Mouse (Mus musculus): Measurements from ENCODE around the gene Ifnk. TPM values are rescaled to one million over a fixed set of nuclear protein-coding genes. Genes with fewer than 3 reads are reported as not detected.

Gene Ifnk
- total and polyA plus RNA-seq, 3 experiments = not detected

GRCm38 (mm10) chr4:35146597-35146996 lies 5.3 kb upstream of the Ifnk start:
- dilution Hi-C loops (cut with MboI; ENCODE audit: extremely low pct_ligation_motif_present, extremely low pct_unique_long_range_greater_than_20kb, low sequenced_read_pairs) = no loop called here
- peaks cover 0 to 20% of the 10 kb centered on the region in 2 experiments for H3K36me3 ChIP-seq (replicated peaks in 1 of 2; ENCODE audit: control insufficient read depth in 1 of 2, insufficient read depth in 1 of 2, low read length in 1 of 2)
- peaks cover 6% of the 10 kb centered on the region for H3K79me2 ChIP-seq (replicated peaks; ENCODE audit: control insufficient read depth, extremely low read depth, insufficient read depth, poor library complexity, severe bottlenecking)
- DNase-seq (ENCODE audit: extremely low read depth) = no peak
- H3K4me2 ChIP-seq (ENCODE audit: insufficient read depth, low read depth, poor library complexity, severe bottlenecking) = peak overlapping the region; percentile 95; the same call in 1 of the 2 replicates
- no peak overlapping the region for H3K27ac ChIP-seq (ENCODE audit: insufficient read depth, low read depth)
- no peaks in the 10 kb centered on the region for H3K27me3 ChIP-seq (replicated peaks)
- no peak overlapping the region for H3K4me3 ChIP-seq (replicated peaks in 1 of 3; ENCODE audit: low read depth in 2 of 3, low read length in 2 of 3, poor library complexity in 1 of 3)
- no peak for TF ChIP-seq POLR2A (IDR thresholded peaks at IDR 0.05; ENCODE audit: low read depth, low read length)
- H3K4me1 ChIP-seq (ENCODE audit: control insufficient read depth in 1 of 2, insufficient read depth in 2 of 2) = peaks cover 12 to 42% of the 10 kb centered on the region in 2 experiments
- in situ Hi-C loops (cut with MboI; ENCODE audit: low pct_ligation_motif_present, low pct_unique_long_range_greater_than_20kb, low sequenced_read_pairs) = loop anchor here (10.0 kb wide), 1 partner anchor 82 kb away; no protein-coding TSS in a partner anchor
- no peaks in the 10 kb centered on the region for H3K9me3 ChIP-seq (replicated peaks; ENCODE audit: low read length)
- H3K9ac ChIP-seq (ENCODE audit: insufficient read depth, low read depth) = no peak overlapping the region

- Histone ChIP-seq H3K4me2 (ENCODE audit: insufficient read depth, low read depth, poor library complexity, severe bottlenecking) (no peak overlapping the region), H3K36me3 (replicated peaks in 1 of 2; ENCODE audit: control insufficient read depth in 1 of 2, insufficient read depth in 1 of 2, low read length in 1 of 2) (peaks cover 0 to 20% of the 10 kb centered on the region in 2 experiments), H3K4me3 (replicated peaks in 1 of 3; ENCODE audit: low read depth in 2 of 3, low read length in 2 of 3, poor library complexity in 1 of 3) (no peak overlapping the region), H3K4me1 (ENCODE audit: control insufficient read depth in 1 of 2, insufficient read depth in 2 of 2) (peaks cover 12 to 37% of the 10 kb centered on the region in 2 experiments), H3K79me2 (replicated peaks; ENCODE audit: control insufficient read depth, extremely low read depth, insufficient read depth, poor library complexity, severe bottlenecking) (peaks cover 8% of the 10 kb centered on the region), H3K9me3 (replicated peaks; ENCODE audit: low read length) (no peaks in the 10 kb centered on the region), H3K27ac (ENCODE audit: insufficient read depth, low read depth) (no peak overlapping the region), H3K27me3 (replicated peaks) (no peaks in the 10 kb centered on the region), H3K9ac (ENCODE audit: insufficient read depth, low read depth) (no peak overlapping the region)
- dilution Hi-C loops (cut with MboI; ENCODE audit: extremely low pct_ligation_motif_present, extremely low pct_unique_long_range_greater_than_20kb, low sequenced_read_pairs) = no loop called here
- DNase-seq (ENCODE audit: extremely low read depth) = no peak
- TF ChIP-seq ZMIZ1 (IDR thresholded peaks at IDR 0.05; ENCODE audit: low read depth, low read length) = no peak
- no peak for TF ChIP-seq ZKSCAN1 (IDR thresholded peaks at IDR 0.05; ENCODE audit: borderline replicate concordance, low read depth, low read length)
- no peak for TF ChIP-seq HCFC1 (IDR thresholded peaks at IDR 0.05; ENCODE audit: low read depth, low read length)
- TF ChIP-seq PAX5 (IDR thresholded peaks at IDR 0.05; ENCODE audit: low read length) = no peak
- TF ChIP-seq MXI1 (IDR thresholded peaks at IDR 0.05; ENCODE audit: low read depth, low read length) = no peak
- no peak for TF ChIP-seq EP300 (IDR thresholded peaks at IDR 0.05; ENCODE audit: low read length)
- no peak for TF ChIP-seq E2F4 (IDR thresholded peaks at IDR 0.05; ENCODE audit: insufficient replicate concordance, low read depth, low read length)
- TF ChIP-seq KAT2A (IDR thresholded peaks at IDR 0.05; ENCODE audit: insufficient replicate concordance, low read length) = no peak
- TF ChIP-seq MAFK (IDR thresholded peaks at IDR 0.05; ENCODE audit: insufficient replicate concordance, low read length) = no peak
- TF ChIP-seq BHLHE40 (IDR thresholded peaks at IDR 0.05; ENCODE audit: low read depth, low read length) = no peak
- no peak for TF ChIP-seq NELFE (IDR thresholded peaks at IDR 0.05; ENCODE audit: low read depth, low read length)
- TF ChIP-seq ZC3H11A (IDR thresholded peaks at IDR 0.05; ENCODE audit: low read depth, low read length) = no peak
- TF ChIP-seq CTCF (conservative IDR thresholded peaks at IDR 0.05 in 1 of 2, IDR thresholded peaks at IDR 0.05 in 1 of 2; ENCODE audit: low read depth in 2 of 2, low read length in 2 of 2) = no peak
- TF ChIP-seq MAX (IDR thresholded peaks at IDR 0.05; ENCODE audit: low read length) = no peak
- no peak for TF ChIP-seq IRF4 (IDR thresholded peaks at IDR 0.05; ENCODE audit: low read depth, low read length)
- TF ChIP-seq CHD2 (IDR thresholded peaks at IDR 0.05; ENCODE audit: low read length) = no peak
- TF ChIP-seq USF1 (IDR thresholded peaks at IDR 0.05; ENCODE audit: low read depth, low read length) = no peak
- in situ Hi-C loops (cut with MboI; ENCODE audit: low pct_ligation_motif_present, low pct_unique_long_range_greater_than_20kb, low sequenced_read_pairs) = loop anchor here (10.0 kb wide), 1 partner anchor 84 kb away; no protein-coding TSS in a partner anchor
Measured at GRCm38 (mm10) chr4:35148326-35148725, 3.5 kb upstream of the Ifnk start.

Data from CH12.LX (cell line).